Mouse (Mus musculus) MEL (cell line): Measurements from ENCODE around the gene Cdk18. TPM values are rescaled to one million over a fixed set of nuclear protein-coding genes. Genes with fewer than 3 reads are reported as not detected.
A peak's percentile ranks its signal among the peaks of the same experiment; 100 is the strongest.

Experiments
- DNase-seq: peaks from one replicate; pipeline ENCODE4 v3.0.0; 2011; ENCODE audit warnings: low read depth, low spot score
- H3K27ac ChIP-seq: 2 replicates; pipeline ENCODE4 v1.5.1; 2012; ENCODE audit warnings: low read depth, mild to moderate bottlenecking, control low read depth, low read length, moderate library complexity; ENCODE audit not compliant: control insufficient read depth
- H3K27me3 ChIP-seq, 2 experiments: fragments of 150-350 bp in 1 of 2; sonication (generic) in 1 of 2; 2 replicates each; pipeline ENCODE4 v1.6.1; 2012; ENCODE audit warnings: low read length in 2 of 2, mild to moderate bottlenecking in 2 of 2, improper control_type of control experiment in 1 of 2, moderate library complexity in 1 of 2; ENCODE audit not compliant: insufficient read depth in 2 of 2, control insufficient read depth in 1 of 2
- H3K36me3 ChIP-seq, 2 experiments: 2 replicates each; pipeline ENCODE4 v1.6.1; 2012 to 2014; ENCODE audit warnings: low read length in 2 of 2, improper control_type of control experiment in 1 of 2, inconsistent platforms in 1 of 2, mild to moderate bottlenecking in 1 of 2; ENCODE audit not compliant: insufficient read depth in 2 of 2, control insufficient read depth in 1 of 2
- H3K4me1 ChIP-seq, 2 experiments: fragments of 150-350 bp in 1 of 2; sonication (generic) in 1 of 2; 2 replicates each; pipeline ENCODE4 v1.6.1; 2012; ENCODE audit warnings: low read length in 2 of 2, improper control_type of control experiment in 1 of 2, mild to moderate bottlenecking in 1 of 2; ENCODE audit not compliant: insufficient read depth in 2 of 2, control insufficient read depth in 1 of 2
- H3K4me3 ChIP-seq, 2 experiments: fragments of 150-350 bp in 1 of 2; sonication (generic) in 1 of 2; 2 replicates each; pipeline ENCODE4 v1.5.1; 2012; ENCODE audit warnings: low read depth in 2 of 2, low read length in 2 of 2, mild to moderate bottlenecking in 2 of 2, moderate library complexity in 2 of 2, control low read depth in 1 of 2, improper control_type of control experiment in 1 of 2; ENCODE audit not compliant: control insufficient read depth in 1 of 2, insufficient read depth in 1 of 2
- H3K79me2 ChIP-seq: 2 replicates; pipeline ENCODE4 v1.6.1; 2012; ENCODE audit warnings: mild to moderate bottlenecking, low read length, moderate library complexity; ENCODE audit not compliant: control insufficient read depth, poor library complexity, insufficient read depth
- H3K9ac ChIP-seq: 2 replicates; pipeline ENCODE4 v1.6.1; 2012; ENCODE audit warnings: low read depth, mild to moderate bottlenecking, control low read depth, low read length, moderate library complexity; ENCODE audit not compliant: control insufficient read depth, poor library complexity, severe bottlenecking
- H3K9me3 ChIP-seq: fragments of 150-350 bp; sonication (generic); replicated peaks from 2 replicates; pipeline ENCODE4 v1.6.1; 2012; ENCODE audit warnings: mild to moderate bottlenecking, low read length, improper control_type of control experiment, moderate library complexity; ENCODE audit not compliant: insufficient read depth
- BHLHE40 ChIP-seq: IDR thresholded peaks from 2 replicates; pipeline ENCODE4 v1.6.1; 2012; ENCODE audit warnings: low read depth, mild to moderate bottlenecking, inconsistent platforms, low read length, improper control_type of control experiment, borderline replicate concordance
- CHD1 ChIP-seq: IDR thresholded peaks from 2 replicates; pipeline ENCODE4 v1.6.1; 2012; ENCODE audit warnings: low read depth, mild to moderate bottlenecking, inconsistent platforms, low read length, improper control_type of control experiment
- CHD2 ChIP-seq: IDR thresholded peaks from 2 replicates; pipeline ENCODE4 v1.6.1; 2011; ENCODE audit warnings: low read length, improper control_type of control experiment
- CTCF ChIP-seq, 3 experiments: IDR thresholded peaks in 2 of 3; conservative IDR thresholded peaks in 1 of 3; 2 replicates each; pipeline ENCODE4 v1.5.1; 2011 to 2012; ENCODE audit warnings: low read length in 3 of 3, low read depth in 2 of 3, mild to moderate bottlenecking in 2 of 3, improper control_type of control experiment in 1 of 3, inconsistent platforms in 1 of 3, mixed read lengths in 1 of 3, moderate library complexity in 1 of 3; ENCODE audit not compliant: control insufficient read depth in 1 of 3, insufficient read depth in 1 of 3, poor library complexity in 1 of 3, severe bottlenecking in 1 of 3
- E2F4 ChIP-seq: IDR thresholded peaks from 2 replicates; pipeline ENCODE4 v1.6.1; 2011; ENCODE audit warnings: low read depth, low read length, improper control_type of control experiment, borderline replicate concordance
- MAFK ChIP-seq: IDR thresholded peaks from 2 replicates; pipeline ENCODE4 v1.6.1; 2011; ENCODE audit warnings: low read depth, mild to moderate bottlenecking, low read length, improper control_type of control experiment, borderline replicate concordance
- MAX ChIP-seq: IDR thresholded peaks from 2 replicates; pipeline ENCODE4 v1.6.1; 2011; ENCODE audit warnings: low read length, improper control_type of control experiment
- MEF2A ChIP-seq: IDR thresholded peaks from 2 replicates; pipeline ENCODE4 v1.6.1; 2014; ENCODE audit warnings: low read depth, mild to moderate bottlenecking, inconsistent platforms, low read length, improper control_type of control experiment; ENCODE audit not compliant: poor library complexity, insufficient replicate concordance, severe bottlenecking; ENCODE audit errors: extremely low read depth
- MXI1 ChIP-seq: IDR thresholded peaks from 2 replicates; pipeline ENCODE4 v1.6.1; 2011; ENCODE audit warnings: mild to moderate bottlenecking, low read depth, low read length, improper control_type of control experiment
- MYB ChIP-seq: IDR thresholded peaks from 2 replicates; pipeline ENCODE4 v1.6.1; 2011; ENCODE audit warnings: mild to moderate bottlenecking, low read depth, low read length, improper control_type of control experiment
- POLR2A ChIP-seq, 2 experiments: IDR thresholded peaks; 2 replicates each; pipeline ENCODE4 v1.6.1; 2011 to 2012; ENCODE audit warnings: low read length in 2 of 2, mild to moderate bottlenecking in 2 of 2, control low read depth in 1 of 2, improper control_type of control experiment in 1 of 2, low read depth in 1 of 2, moderate library complexity in 1 of 2; ENCODE audit not compliant: control insufficient read depth in 1 of 2, insufficient read depth in 1 of 2, poor library complexity in 1 of 2
- POLR2AphosphoS2 ChIP-seq: IDR thresholded peaks from 2 replicates; pipeline ENCODE4 v1.6.1; 2011; ENCODE audit warnings: low read length, improper control_type of control experiment
- POLR2AphosphoS5 ChIP-seq: IDR thresholded peaks from 2 replicates; pipeline ENCODE4 v1.6.1; 2012; ENCODE audit warnings: low read depth, borderline replicate concordance, mild to moderate bottlenecking, inconsistent platforms, low read length, moderate library complexity, mixed read lengths
- RCOR1 ChIP-seq: IDR thresholded peaks from 2 replicates; pipeline ENCODE4 v1.6.1; 2012; ENCODE audit warnings: low read depth, mild to moderate bottlenecking, inconsistent platforms, low read length, improper control_type of control experiment
- SMC3 ChIP-seq: IDR thresholded peaks from 2 replicates; pipeline ENCODE4 v1.6.1; 2011; ENCODE audit warnings: low read depth, low read length, improper control_type of control experiment
- TCF12 ChIP-seq: IDR thresholded peaks from 2 replicates; pipeline ENCODE4 v1.6.1; 2014; ENCODE audit warnings: low read depth, mild to moderate bottlenecking, inconsistent platforms, low read length, improper control_type of control experiment, moderate library complexity
- ZMIZ1 ChIP-seq: IDR thresholded peaks from 2 replicates; pipeline ENCODE4 v1.6.1; 2012; ENCODE audit warnings: low read depth, mild to moderate bottlenecking, inconsistent platforms, low read length, improper control_type of control experiment, moderate library complexity
- polyA plus RNA-seq, 2 experiments: library from polyadenylated mRNA; stranded (reverse) in 1 of 2; unstranded in 1 of 2; fragments of >175 nt in 1 of 2; fragments of >200 nt in 1 of 2; gene quantifications; 2 replicates each; pipeline versions ENCODE4 v1.2.1 to v1.2.4; 2012; ENCODE audit warnings: low replicate concordance in 2 of 2, low read depth in 1 of 2; ENCODE audit not compliant: insufficient read length in 2 of 2, insufficient read depth in 1 of 2, missing spikeins in 1 of 2
- total RNA-seq: library from RNA; depleted of rRNA; stranded (reverse); fragments of 300-350 nt; gene quantifications from 2 replicates; pipeline ENCODE4 v1.2.3, GENCODE M21; 2012

Cdk18 gene
- total and polyA plus RNA-seq, 3 experiments = 1.3 to 15.7 TPM; not detected in 1

DNA sequence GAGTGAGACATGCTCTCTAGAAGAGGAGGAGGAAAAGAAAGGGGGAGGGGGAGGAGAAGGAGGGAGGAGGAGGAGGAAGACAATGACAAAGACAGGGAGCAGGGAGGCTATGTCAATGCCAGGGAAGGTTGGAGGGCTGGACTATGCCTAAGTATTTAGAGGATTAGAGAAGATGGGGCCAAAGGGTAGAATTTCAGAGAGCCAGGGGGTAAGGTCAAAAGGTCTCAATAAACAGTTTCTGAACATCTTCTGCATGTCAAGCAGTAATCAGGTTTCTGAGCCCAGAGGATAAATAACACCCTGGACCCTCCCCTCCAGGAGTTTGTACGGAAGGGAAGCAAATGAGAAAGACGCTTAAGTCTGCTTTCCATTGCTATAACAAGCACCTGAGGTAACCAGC, 1.7 kb upstream of the Cdk18 start:
- TF ChIP-seq RCOR1 (no peak), MAX (no peak), E2F4 (no peak), MYB (no peak), TCF12 (no peak), MEF2A (no peak), MAFK (no peak), MXI1 (no peak), BHLHE40 (no peak), CHD2 (no peak), POLR2AphosphoS2 (no peak)
- no peaks in the 10 kb centered on the region; the same call in 1 of the 2 replicates for H3K79me2 ChIP-seq
- H3K27me3 ChIP-seq = no peaks in the 10 kb centered on the region
- peaks cover 0 to 15% of the 10 kb centered on the region in 2 experiments; a peak in 2 of 4 replicates for H3K4me1 ChIP-seq
- no peaks in the 10 kb centered on the region for H3K9me3 ChIP-seq
- no peak overlapping the region for H3K4me3 ChIP-seq
- no peak overlapping the region for H3K27ac ChIP-seq
- H3K9ac ChIP-seq = no peak overlapping the region
- no peaks in the 10 kb centered on the region for H3K36me3 ChIP-seq
- no peak for DNase-seq

DNA sequence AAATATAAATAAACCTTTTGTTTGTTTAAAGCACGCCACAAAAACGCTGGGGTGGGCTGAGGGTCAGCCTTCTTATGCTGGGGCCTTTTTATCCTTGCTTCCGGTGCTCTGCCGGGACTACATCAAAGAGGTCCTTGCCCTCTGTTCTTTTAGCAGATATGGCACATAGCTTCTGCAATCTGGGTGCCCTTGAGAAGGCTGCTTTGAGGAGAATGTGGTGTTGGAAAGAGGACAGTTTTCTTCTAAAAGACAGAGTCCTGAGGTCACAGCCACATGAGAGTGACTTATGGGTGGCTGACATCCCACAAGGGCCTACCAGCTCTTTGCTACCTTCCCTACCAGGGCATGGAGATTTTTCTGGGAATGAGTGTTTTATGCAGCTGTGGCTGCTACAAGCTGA, 1.1 kb upstream of the Cdk18 start:
- H3K4me3 ChIP-seq = no peak overlapping the region
- H3K36me3 ChIP-seq = no peaks in the 10 kb centered on the region
- TF ChIP-seq CHD1 = no peak
- no peak for TF ChIP-seq POLR2A (IDR thresholded peaks at IDR 0.05; ENCODE audit: control insufficient read depth in 1 of 2, insufficient read depth in 1 of 2, low read depth in 1 of 2, low read length in 2 of 2, poor library complexity in 1 of 2)
- no peak for TF ChIP-seq ZMIZ1
- no peak for TF ChIP-seq SMC3
- TF ChIP-seq POLR2AphosphoS5 = no peak
- TF ChIP-seq CTCF (IDR thresholded peaks at IDR 0.05 in 2 of 3, conservative IDR thresholded peaks at IDR 0.05 in 1 of 3; ENCODE audit: control insufficient read depth in 1 of 3, insufficient read depth in 1 of 3, low read depth in 2 of 3, low read length in 3 of 3, poor library complexity in 1 of 3, severe bottlenecking in 1 of 3) = peak in 1 of 3 experiments; percentile 0; a peak in 1 of 6 replicates
- TF ChIP-seq BHLHE40 = no peak
- H3K9me3 ChIP-seq = no peaks in the 10 kb centered on the region
- H3K79me2 ChIP-seq = no peaks in the 10 kb centered on the region; the same call in 1 of the 2 replicates
- no peak overlapping the region for H3K9ac ChIP-seq
- no peak for DNase-seq
- peaks cover 0 to 15% of the 10 kb centered on the region in 2 experiments; a peak in 2 of 4 replicates for H3K4me1 ChIP-seq
- no peak overlapping the region for H3K27ac ChIP-seq
- no peaks in the 10 kb centered on the region for H3K27me3 ChIP-seq
